Mouse (Mus musculus): Measurements from ENCODE around the gene Sec23a. TPM values are rescaled to one million over a fixed set of nuclear protein-coding genes. Genes with fewer than 3 reads are reported as not detected.
A peak's percentile ranks its signal among the peaks of the same experiment; 100 is the strongest.
"Not testable (repeated sequence)": the region's sequence is repeated elsewhere in the genome, so short reads cannot be mapped to it uniquely, and the experiment has no call there.

The Sec23a gene
- polyA plus RNA-seq, 1 experiment: 14.4 TPM

GRCm38 (mm10) chr12:59017970-59018369 is 6.2 kb upstream of the Sec23a start:
- Histone ChIP-seq H3K4me3 (ENCODE audit: insufficient read depth, poor library complexity, severe bottlenecking) (no peak overlapping the region), H3K79me2 (ENCODE audit: control insufficient read depth, insufficient read depth) (peaks cover 17% of the 10 kb centered on the region), H3ac (ENCODE audit: control insufficient read depth, insufficient read length, low read depth) (no peak overlapping the region), H3K36me3 (ENCODE audit: control insufficient read depth, insufficient read depth) (peaks cover 74% of the 10 kb centered on the region), H3K27me3 (ENCODE audit: control insufficient read depth, insufficient read depth, insufficient read length) (no peaks in the 10 kb centered on the region), H3K79me3 (ENCODE audit: low read depth) (peaks cover 3% of the 10 kb centered on the region)
- TF ChIP-seq CTCF (IDR thresholded peaks at IDR 0.05; ENCODE audit: control insufficient read depth, insufficient read depth, insufficient read length) (no peak), CEBPB (IDR thresholded peaks at IDR 0.05; ENCODE audit: low read depth) (no peak), MAX (IDR thresholded peaks at IDR 0.05) (no peak), MYOG (IDR thresholded peaks at IDR 0.05; ENCODE audit: control insufficient read depth, extremely low read depth, insufficient read length) (no peak)

- H3K79me3 ChIP-seq (ENCODE audit: low read depth): peaks cover 18% of the 10 kb centered on the region
- peaks cover 34% of the 10 kb centered on the region for H3K36me3 ChIP-seq (ENCODE audit: control insufficient read depth, insufficient read depth)
- H3ac ChIP-seq (ENCODE audit: control insufficient read depth, insufficient read length, low read depth): peak within 1 kb of the TSS; percentile 94
- H3K27me3 ChIP-seq (ENCODE audit: control insufficient read depth, insufficient read depth, insufficient read length): no peaks in the 10 kb centered on the region
- H3K4me3 ChIP-seq (ENCODE audit: insufficient read depth, poor library complexity, severe bottlenecking): peak within 1 kb of the TSS; percentile 82
- TF ChIP-seq MAX (IDR thresholded peaks at IDR 0.05) (peak; percentile 77), MYOD1 (IDR thresholded peaks at IDR 0.05; ENCODE audit: control insufficient read depth, insufficient read length, low read depth) (no peak)
- peaks cover 48% of the 10 kb centered on the region for H3K79me2 ChIP-seq (ENCODE audit: control insufficient read depth, insufficient read depth)
Measured at GRCm38 (mm10) chr12:59013234-59013633, 1.4 kb upstream of the Sec23a start, which contains the start of gene Gemin2. Gene Gemin2, plus strand, starts transcription at chr12:59013393.

GRCm38 (mm10) chr12:59012710-59013091 is 884 bp upstream of the Sec23a start:
- Histone ChIP-seq H3K4me3 (ENCODE audit: insufficient read depth, poor library complexity, severe bottlenecking) (peak overlapping the region; percentile 82), H3K36me3 (ENCODE audit: control insufficient read depth, insufficient read depth) (peaks cover 28% of the 10 kb centered on the region), H3K79me3 (ENCODE audit: low read depth) (peaks cover 20% of the 10 kb centered on the region), H3K79me2 (ENCODE audit: control insufficient read depth, insufficient read depth) (peaks cover 48% of the 10 kb centered on the region), H3ac (ENCODE audit: control insufficient read depth, insufficient read length, low read depth) (peak overlapping the region; percentile 48), H3K27me3 (ENCODE audit: control insufficient read depth, insufficient read depth, insufficient read length) (no peaks in the 10 kb centered on the region)
- TF ChIP-seq USF1 (IDR thresholded peaks at IDR 0.05; ENCODE audit: low read depth) (no peak), MYOG (IDR thresholded peaks at IDR 0.05; ENCODE audit: control insufficient read depth, extremely low read depth, insufficient read length) (no peak), CEBPB (IDR thresholded peaks at IDR 0.05; ENCODE audit: low read depth) (no peak), CTCF (IDR thresholded peaks at IDR 0.05; ENCODE audit: control insufficient read depth, insufficient read depth, insufficient read length) (no peak), FOSL1 (IDR thresholded peaks at IDR 0.05; ENCODE audit: insufficient read depth, low read length, poor library complexity, severe bottlenecking) (no peak), MYOD1 (IDR thresholded peaks at IDR 0.05; ENCODE audit: control insufficient read depth, insufficient read length, low read depth) (no peak), MAX (IDR thresholded peaks at IDR 0.05) (no peak)

- peak overlapping the region; percentile 82 for H3K4me3 ChIP-seq (ENCODE audit: insufficient read depth, poor library complexity, severe bottlenecking)
- TF ChIP-seq CTCF (IDR thresholded peaks at IDR 0.05; ENCODE audit: control insufficient read depth, insufficient read depth, insufficient read length) (no peak), MYOG (IDR thresholded peaks at IDR 0.05; ENCODE audit: control insufficient read depth, extremely low read depth, insufficient read length) (no peak), MYOD1 (IDR thresholded peaks at IDR 0.05; ENCODE audit: control insufficient read depth, insufficient read length, low read depth) (no peak), USF1 (IDR thresholded peaks at IDR 0.05; ENCODE audit: low read depth) (no peak), MAX (IDR thresholded peaks at IDR 0.05) (no peak), CEBPB (IDR thresholded peaks at IDR 0.05; ENCODE audit: low read depth) (no peak), FOSL1 (IDR thresholded peaks at IDR 0.05; ENCODE audit: insufficient read depth, low read length, poor library complexity, severe bottlenecking) (no peak)
- peaks cover 26% of the 10 kb centered on the region for H3K36me3 ChIP-seq (ENCODE audit: control insufficient read depth, insufficient read depth)
- H3ac ChIP-seq (ENCODE audit: control insufficient read depth, insufficient read length, low read depth): peak overlapping the region; percentile 92
- peaks cover 48% of the 10 kb centered on the region for H3K79me2 ChIP-seq (ENCODE audit: control insufficient read depth, insufficient read depth)
- no peaks in the 10 kb centered on the region for H3K27me3 ChIP-seq (ENCODE audit: control insufficient read depth, insufficient read depth, insufficient read length)
- peaks cover 20% of the 10 kb centered on the region for H3K79me3 ChIP-seq (ENCODE audit: low read depth)
Measured at GRCm38 (mm10) chr12:59011275-59011843, 458 bp downstream of the Sec23a start.

- Histone ChIP-seq H3K79me2 (ENCODE audit: control insufficient read depth, insufficient read depth) (peaks cover 48% of the 10 kb centered on the region), H3K36me3 (ENCODE audit: control insufficient read depth, insufficient read depth) (peaks cover 25% of the 10 kb centered on the region), H3ac (ENCODE audit: control insufficient read depth, insufficient read length, low read depth) (no peak overlapping the region), H3K27me3 (ENCODE audit: control insufficient read depth, insufficient read depth, insufficient read length) (no peaks in the 10 kb centered on the region), H3K79me3 (ENCODE audit: low read depth) (peaks cover 20% of the 10 kb centered on the region), H3K4me3 (ENCODE audit: insufficient read depth, poor library complexity, severe bottlenecking) (no peak overlapping the region)
- no peak for TF ChIP-seq MYOD1 (IDR thresholded peaks at IDR 0.05; ENCODE audit: control insufficient read depth, insufficient read length, low read depth)
- TF ChIP-seq USF1 (IDR thresholded peaks at IDR 0.05; ENCODE audit: low read depth): no peak
- TF ChIP-seq FOSL1 (IDR thresholded peaks at IDR 0.05; ENCODE audit: insufficient read depth, low read length, poor library complexity, severe bottlenecking): no peak
- no peak for TF ChIP-seq MAX (IDR thresholded peaks at IDR 0.05)
- TF ChIP-seq CTCF (IDR thresholded peaks at IDR 0.05; ENCODE audit: control insufficient read depth, insufficient read depth, insufficient read length): no peak
Measured at GRCm38 (mm10) chr12:59010482-59010881, 1.3 kb downstream of the Sec23a start.

- H3K79me3 ChIP-seq (ENCODE audit: low read depth): no peaks in the 10 kb centered on the region
- no peak for TF ChIP-seq MYOD1 (IDR thresholded peaks at IDR 0.05; ENCODE audit: control insufficient read depth, insufficient read length, low read depth)
- TF ChIP-seq MYOG (IDR thresholded peaks at IDR 0.05; ENCODE audit: control insufficient read depth, extremely low read depth, insufficient read length): no peak
- TF ChIP-seq CEBPB (IDR thresholded peaks at IDR 0.05; ENCODE audit: low read depth): no peak
- TF ChIP-seq USF1 (IDR thresholded peaks at IDR 0.05; ENCODE audit: low read depth): no peak
- no peak for TF ChIP-seq MAX (IDR thresholded peaks at IDR 0.05)
- no peak for TF ChIP-seq FOSL1 (IDR thresholded peaks at IDR 0.05; ENCODE audit: insufficient read depth, low read length, poor library complexity, severe bottlenecking)
- H3ac ChIP-seq (ENCODE audit: control insufficient read depth, insufficient read length, low read depth): no peak overlapping the region
- no peaks in the 10 kb centered on the region for H3K79me2 ChIP-seq (ENCODE audit: control insufficient read depth, insufficient read depth)
- H3K4me3 ChIP-seq (ENCODE audit: insufficient read depth, poor library complexity, severe bottlenecking): no peak overlapping the region
- peaks cover 49% of the 10 kb centered on the region for H3K36me3 ChIP-seq (ENCODE audit: control insufficient read depth, insufficient read depth)
- no peaks in the 10 kb centered on the region for H3K27me3 ChIP-seq (ENCODE audit: control insufficient read depth, insufficient read depth, insufficient read length)
Measured at GRCm38 (mm10) chr12:58985766-58986165, 26.1 kb downstream of the Sec23a start.

GRCm38 (mm10) chr12:58981178-58981661 is 30.6 kb downstream of the Sec23a start:
- H3K27me3 ChIP-seq (ENCODE audit: control insufficient read depth, insufficient read depth, insufficient read length); H3K79me2 ChIP-seq (ENCODE audit: control insufficient read depth, insufficient read depth); H3K79me3 ChIP-seq (ENCODE audit: low read depth); H3K4me3 ChIP-seq (ENCODE audit: insufficient read depth, poor library complexity, severe bottlenecking); H3ac ChIP-seq (ENCODE audit: control insufficient read depth, insufficient read length, low read depth): not testable (repeated sequence)
- H3K36me3 ChIP-seq (ENCODE audit: control insufficient read depth, insufficient read depth): peaks cover 40% of the 10 kb centered on the region
